Mouse (Mus musculus): ENCODE results near the gene Eef1a1.
A peak's percentile ranks its signal among the peaks of the same experiment; 100 is the strongest.
"Not testable (repeated sequence)": the region's sequence is repeated elsewhere in the genome, so short reads cannot be mapped to it uniquely, and the experiment has no call there.

The Eef1a1 gene

GRCm38 (mm10) chr9:78488890-78489420, at the start of gene Eef1a1:
Gene Eef1a1 (minus strand): TSS chr9:78489151.
- no peak for DNase-seq (ENCODE audit: low read depth)

DNA sequence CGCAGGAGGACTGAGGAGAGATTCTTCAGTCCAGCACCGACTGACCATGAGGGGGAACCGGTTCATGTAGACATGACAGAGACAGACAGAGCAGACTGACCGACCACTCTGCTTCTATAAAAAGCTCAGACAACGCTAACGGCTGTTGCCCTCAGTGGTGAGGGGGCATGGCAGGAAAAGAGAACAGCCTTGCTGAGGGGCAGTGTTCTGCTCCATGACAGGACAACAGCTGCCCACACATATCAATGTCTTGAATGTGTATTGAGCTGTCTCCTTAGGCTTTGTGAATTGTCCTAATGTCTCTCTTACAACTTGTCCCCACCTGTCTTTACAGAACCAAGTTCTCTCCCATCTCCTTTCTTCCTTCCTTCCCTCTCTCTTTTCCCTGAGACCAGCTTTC, 49.5 kb upstream of the Eef1a1 start:
- no peak for DNase-seq (ENCODE audit: low read depth)

DNA sequence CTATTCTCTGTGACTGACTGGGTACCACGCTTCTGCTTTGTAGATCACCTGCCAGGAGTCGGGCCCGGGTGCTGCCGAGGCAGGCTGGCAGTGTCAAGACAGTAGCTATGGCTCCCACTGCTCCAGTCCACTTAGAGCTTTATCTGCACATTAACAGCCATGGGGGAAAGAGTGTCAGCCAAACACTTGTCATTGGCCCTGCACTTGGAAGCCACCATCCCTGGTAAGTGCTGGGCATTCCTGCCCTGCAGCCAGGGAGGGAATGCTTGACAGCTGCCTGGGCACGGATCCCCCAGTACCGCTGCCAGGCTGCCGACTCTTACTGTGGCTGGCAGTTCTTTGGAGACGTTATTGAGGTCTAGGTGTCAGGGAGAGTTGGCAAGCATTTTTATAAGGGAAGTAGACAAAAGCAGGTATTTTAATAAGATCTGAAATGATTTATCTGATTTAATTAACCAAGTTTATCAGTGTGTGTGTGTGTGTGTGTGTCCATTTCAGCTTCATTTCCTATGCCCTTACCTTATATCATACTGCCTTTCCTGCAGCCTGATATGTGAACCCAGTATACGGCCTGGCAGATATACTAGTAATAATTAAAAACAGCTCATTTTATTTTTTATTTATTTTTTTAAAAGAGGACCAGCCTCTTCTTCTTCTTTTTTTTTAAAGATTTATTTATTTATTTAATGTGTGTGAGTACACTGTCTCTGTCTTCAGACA, 48.4 kb upstream of the Eef1a1 start:
- no peak for DNase-seq (ENCODE audit: low read depth)

- no peak for DNase-seq (ENCODE audit: low read depth)
These were observed 45.7 kb upstream of the Eef1a1 start for GRCm38 (mm10) chr9:78534606-78535005.

DNA sequence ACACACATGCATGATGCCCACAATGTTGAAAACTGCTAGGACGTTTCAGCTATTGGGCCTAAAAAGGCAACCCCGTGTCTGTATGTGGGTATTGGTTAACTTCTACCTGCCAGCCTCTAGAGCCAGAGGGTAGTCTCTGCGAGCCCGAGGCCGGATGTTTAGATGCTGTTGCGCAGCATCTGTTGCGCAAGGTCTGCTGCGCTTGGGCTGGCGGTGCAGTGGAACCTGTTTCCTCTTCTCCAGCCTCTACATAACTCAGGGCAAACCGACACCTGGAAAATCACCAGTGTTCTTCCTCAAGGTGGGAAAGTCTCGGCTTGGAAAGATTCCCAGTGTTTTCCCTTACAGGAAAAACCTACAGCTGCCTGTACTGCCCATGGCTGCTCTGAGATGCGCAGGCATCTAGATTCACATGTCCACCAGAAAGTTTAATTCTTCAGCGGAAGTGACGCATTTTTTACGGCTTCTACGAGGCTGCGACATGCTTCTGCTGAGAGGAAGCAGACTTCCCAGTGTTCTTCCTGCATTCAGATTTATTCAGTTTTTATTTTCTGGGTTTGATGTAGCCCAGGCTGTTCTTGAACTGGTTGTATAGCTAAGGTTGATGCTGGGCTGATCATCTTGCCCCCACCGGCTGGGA, 44.5 kb upstream of the Eef1a1 start:
- DNase-seq (ENCODE audit: low read depth) = no peak

DNA sequence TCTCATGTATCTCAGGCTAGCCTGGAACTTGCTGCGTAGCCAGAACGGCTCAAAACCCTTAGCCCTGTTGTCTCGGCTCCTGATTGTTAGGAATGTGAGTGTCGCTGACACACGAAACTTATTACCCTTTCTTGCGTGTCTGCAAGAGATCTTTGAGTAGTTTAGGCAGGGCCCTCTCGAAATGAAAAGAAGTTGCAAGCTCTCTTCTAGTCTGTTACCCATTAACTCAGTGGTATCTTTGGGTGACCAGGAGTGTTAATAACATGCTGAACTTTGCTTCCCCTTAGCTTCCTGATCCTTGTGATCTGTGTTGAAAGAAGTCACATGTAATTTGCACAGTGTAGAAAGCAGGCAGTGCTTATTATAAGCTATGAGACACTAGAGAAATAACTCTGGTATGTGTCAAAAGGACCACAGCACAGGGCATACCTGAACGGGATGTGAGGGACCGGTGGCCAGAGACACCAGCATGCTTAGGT, 43.4 kb upstream of the Eef1a1 start:
- DNase-seq (ENCODE audit: low read depth) = no peak

DNA sequence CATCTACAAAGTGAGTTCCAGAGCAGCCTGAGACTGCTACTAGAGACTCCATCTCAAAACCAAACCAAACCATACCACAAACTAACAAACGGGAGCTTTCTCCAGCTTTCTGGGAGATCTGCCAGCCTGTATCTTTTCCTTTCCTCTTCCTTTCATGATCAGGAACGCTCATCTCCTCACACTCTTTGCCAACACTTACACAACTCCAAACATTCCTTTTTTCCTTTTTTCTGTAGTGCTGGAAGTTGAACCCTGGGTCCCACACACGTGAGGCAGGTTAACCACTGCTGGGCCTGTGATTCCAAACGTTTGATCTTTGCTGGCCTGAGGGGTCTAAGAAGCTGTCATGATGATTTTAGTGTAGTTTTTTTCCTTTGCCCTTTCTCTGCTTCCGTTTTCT, 42.9 kb upstream of the Eef1a1 start:
- no peak for DNase-seq (ENCODE audit: low read depth)

- DNase-seq (ENCODE audit: low read depth) = peak; percentile 73
These were observed 38.9 kb upstream of the Eef1a1 start for GRCm38 (mm10) chr9:78527767-78528381.

GRCm38 (mm10) chr9:78527301-78527761, 38.4 kb upstream of the Eef1a1 start:
- DNase-seq (ENCODE audit: low read depth) = peak; percentile 94

GRCm38 (mm10) chr9:78526206-78526605, 37.3 kb upstream of the Eef1a1 start:
- DNase-seq (ENCODE audit: low read depth) = no peak

DNA sequence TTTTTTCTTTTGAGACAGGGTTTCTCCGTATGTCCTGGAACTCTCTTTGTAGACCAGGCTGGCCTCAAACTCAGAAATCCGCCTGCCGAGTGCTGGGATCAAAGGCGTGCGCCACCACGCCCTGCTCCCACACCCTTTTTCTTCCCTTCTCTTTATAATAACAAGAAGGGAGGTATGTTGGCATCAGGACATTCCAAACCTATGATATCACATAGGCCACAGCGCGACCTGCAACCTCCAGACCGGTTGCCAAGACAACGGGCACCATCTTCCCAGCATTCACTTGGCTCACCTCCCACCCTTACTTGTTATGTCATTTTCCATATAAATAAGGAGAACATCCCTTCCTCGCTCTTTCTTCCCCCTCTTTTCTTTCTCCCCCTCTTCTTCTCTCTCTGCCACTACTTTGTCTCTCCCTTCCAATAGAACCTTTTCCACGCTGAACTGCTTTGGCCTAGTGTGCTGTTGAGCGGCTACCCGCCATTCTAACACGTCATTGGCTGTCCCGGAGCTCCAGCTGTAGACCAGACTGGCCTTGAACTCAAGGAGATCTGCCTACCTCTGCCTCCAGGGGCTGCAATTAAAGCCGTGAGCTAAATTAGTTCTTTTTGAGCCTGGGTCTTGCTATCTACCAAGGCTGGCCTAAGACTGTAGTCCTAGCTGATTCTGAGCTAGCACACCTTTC, 36.6 kb upstream of the Eef1a1 start:
- DNase-seq (ENCODE audit: low read depth) = no peak

- no peak for DNase-seq (ENCODE audit: low read depth)
These were observed 32.7 kb upstream of the Eef1a1 start for GRCm38 (mm10) chr9:78521689-78522088.

DNA sequence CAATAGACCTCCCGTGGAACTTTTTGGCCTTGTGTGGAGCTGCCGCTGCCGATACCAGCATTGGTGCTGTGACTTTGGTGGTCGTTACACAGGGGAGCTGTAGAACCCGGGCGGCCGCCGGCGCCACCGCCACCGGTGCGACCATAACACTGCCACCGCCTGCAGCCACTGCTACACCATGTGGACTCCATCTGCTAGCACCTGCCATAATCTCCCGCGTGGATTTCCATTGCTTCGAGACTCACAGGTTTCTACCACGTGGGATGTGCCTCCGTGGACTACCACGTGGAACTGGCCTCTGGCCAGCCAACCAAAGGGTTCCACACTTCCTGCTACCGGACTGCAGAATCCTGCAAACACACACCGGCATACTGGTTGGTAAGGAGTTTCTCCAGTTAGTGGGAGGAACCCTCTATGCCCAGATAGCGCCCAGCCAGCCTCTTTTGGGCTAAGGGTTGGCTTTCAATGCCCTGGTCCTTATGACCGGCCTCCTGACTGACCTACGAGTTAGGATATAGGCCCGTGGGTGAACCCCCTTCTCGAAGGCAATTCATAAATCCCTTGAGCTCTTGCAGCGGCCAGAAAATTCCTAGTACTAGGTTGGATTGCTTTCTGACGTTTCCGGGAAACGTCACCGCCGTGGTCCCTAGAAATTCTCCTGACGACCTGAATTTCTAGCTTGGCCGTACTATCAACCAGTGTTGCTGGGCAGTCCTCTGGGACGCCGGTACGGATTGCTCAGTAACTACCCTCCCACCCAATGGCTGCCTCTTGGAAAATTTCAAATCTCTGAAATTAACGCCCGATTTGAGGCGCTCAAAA, 32.0 kb upstream of the Eef1a1 start:
- no peak for DNase-seq (ENCODE audit: low read depth)

- no peak for DNase-seq (ENCODE audit: low read depth)
These were observed 31.3 kb upstream of the Eef1a1 start for GRCm38 (mm10) chr9:78520127-78520779.

DNA sequence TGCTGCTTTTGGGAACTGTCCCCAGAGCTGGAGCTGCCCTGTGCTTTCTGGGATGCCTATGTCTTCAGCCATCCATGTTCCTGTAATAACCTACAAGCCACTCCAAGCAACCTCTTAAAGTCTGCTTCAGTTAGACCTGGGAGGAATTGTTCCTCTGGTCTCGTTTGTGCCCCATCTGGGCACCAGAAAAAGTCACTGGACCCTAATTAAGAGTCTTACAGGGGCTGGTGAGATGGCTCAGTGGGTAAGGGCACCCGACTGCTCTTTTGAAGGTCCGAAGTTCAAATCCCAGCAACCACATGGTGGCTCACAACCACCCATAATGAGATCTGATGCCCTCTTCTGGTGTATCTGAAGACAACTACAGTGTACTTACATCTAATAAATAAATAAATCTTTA, 28.3 kb upstream of the Eef1a1 start:
- not testable (repeated sequence) for DNase-seq (ENCODE audit: low read depth)

GRCm38 (mm10) chr9:78516125-78516524, 27.2 kb upstream of the Eef1a1 start:
- no peak for DNase-seq (ENCODE audit: low read depth)

- no peak for DNase-seq (ENCODE audit: low read depth)
These were observed 25.7 kb upstream of the Eef1a1 start for GRCm38 (mm10) chr9:78514681-78515080.

- DNase-seq (ENCODE audit: low read depth) = peak; percentile 64
These were observed 25.0 kb upstream of the Eef1a1 start for GRCm38 (mm10) chr9:78513776-78514500.

- DNase-seq (ENCODE audit: low read depth) = no peak
These were observed 22.8 kb upstream of the Eef1a1 start for GRCm38 (mm10) chr9:78511705-78512104.
